Mouse (Mus musculus) heart, postnatal 0 days (tissue): Measurements from ENCODE around the gene Hirip3. TPM values are rescaled to one million over a fixed set of nuclear protein-coding genes. Genes with fewer than 3 reads are reported as not detected.

Experiments
- ATAC-seq: fragments of 200-750 bp; cut with Nextera tagmentation; 2 replicates; pipeline ENCODE4 v1.8.0; 2017; ENCODE audit warnings: low read depth, moderate number of reproducible peaks, moderate library complexity; ENCODE audit not compliant: insufficient read depth
- DNase-seq: peaks from one replicate; pipeline ENCODE4 v3.0.0-alpha.2; 2016; ENCODE audit warnings: low spot score
- H3K27ac ChIP-seq: fragments of 300-500 bp; sonication (generic); 2 replicates; pipeline ENCODE4 v1.5.1; 2014; ENCODE audit warnings: low read depth, mild to moderate bottlenecking
- H3K27me3 ChIP-seq: fragments of 300-500 bp; sonication (generic); 2 replicates; pipeline ENCODE4 v1.6.1; 2014; ENCODE audit warnings: low read length, mixed read lengths; ENCODE audit not compliant: control insufficient read depth, insufficient read depth
- H3K36me3 ChIP-seq: fragments of 300-500 bp; sonication (generic); replicated peaks from 2 replicates; pipeline ENCODE4 v1.6.1; 2014; ENCODE audit warnings: low read length, mixed read lengths; ENCODE audit not compliant: control insufficient read depth, insufficient read depth
- H3K4me1 ChIP-seq: fragments of 300-500 bp; sonication (generic); 2 replicates; pipeline ENCODE4 v1.6.1; 2014; ENCODE audit warnings: antibody characterized with exemption; ENCODE audit not compliant: control insufficient read depth, insufficient read depth
- H3K4me2 ChIP-seq: fragments of 300-500 bp; sonication (generic); 2 replicates; pipeline ENCODE4 v1.6.1; 2014; ENCODE audit warnings: low read depth, mild to moderate bottlenecking, low read length, moderate library complexity
- H3K4me3 ChIP-seq: fragments of 300-500 bp; sonication (generic); 2 replicates; pipeline ENCODE4 v1.5.1; 2014; ENCODE audit warnings: low read depth, low read length
- H3K9ac ChIP-seq: fragments of 300-500 bp; sonication (generic); replicated peaks from 2 replicates; pipeline ENCODE4 v1.6.1; 2014; ENCODE audit warnings: low read depth, low read length, mixed read lengths
- H3K9me3 ChIP-seq: fragments of 300-500 bp; sonication (generic); replicated peaks from 2 replicates; pipeline ENCODE4 v1.6.1; 2016; ENCODE audit warnings: low read length; ENCODE audit not compliant: control insufficient read depth
- CTCF ChIP-seq: IDR thresholded peaks from 2 replicates; pipeline ENCODE4 v1.5.1; 2016; ENCODE audit warnings: antibody characterized with exemption, control low read depth, low read depth
- EP300 ChIP-seq: IDR thresholded peaks from 2 replicates; pipeline ENCODE4 v1.6.1; 2016; ENCODE audit warnings: antibody characterized with exemption, low read depth
- WGBS: fragments of 180-500 bp; shearing (Covaris S2); extraction: QIAGEN DNeasy Blood & Tissue Kit; methylation state at CpG from one replicate; pipeline ENCODE4 v1.1.7; 2014; 5-methylcytosine and 5-hydroxymethylcytosine counted together
- polyA plus RNA-seq: library from polyadenylated mRNA; unstranded; fragments of >200 nt; fragmentation: Nextera tagmentation; extraction: Ambion mirVana; gene quantifications from 2 replicates; pipeline ENCODE4 v1.2.1, GENCODE M21; 2015
- total RNA-seq: library from RNA; depleted of rRNA; stranded (reverse); fragments of >200 nt; gene quantifications from 2 replicates; pipeline ENCODE4 v1.2.3, GENCODE M21; 2014; ENCODE audit warnings: low replicate concordance

The Hirip3 gene
- total and polyA plus RNA-seq, 2 experiments from 2014 or later: 2.6 to 6.6 TPM

DNA sequence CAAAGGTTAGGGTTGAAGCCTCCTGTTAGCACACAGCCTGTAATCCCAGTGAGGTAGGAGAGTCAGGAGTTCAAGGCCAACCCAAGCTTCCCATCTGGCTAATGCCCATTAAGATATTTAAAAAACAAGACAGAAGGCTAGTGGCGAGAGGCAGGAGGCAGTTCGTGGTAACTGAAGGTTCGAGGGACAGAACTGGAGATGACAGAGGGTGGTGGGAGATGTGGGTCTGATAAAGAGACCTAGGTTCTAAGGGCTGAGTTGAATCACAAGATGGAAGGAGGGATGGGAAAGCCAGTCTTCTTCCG lies 14.7 kb upstream of the Hirip3 start, which contains the start of gene Doc2a:
TSS of gene Doc2a (plus strand) at position 301 of the 305 bp plus-strand sequence.
- no peak within 1 kb of the TSS for H3K9ac ChIP-seq
- H3K27me3 ChIP-seq: peaks cover 49% of the 10 kb centered on the region
- 41% methylated on average over 4 of the region's 4 CpGs for WGBS
- peak within 1 kb of the TSS; percentile 44 for H3K4me3 ChIP-seq
- H3K4me2 ChIP-seq: peak within 1 kb of the TSS; percentile 67
- H3K27ac ChIP-seq: no peak within 1 kb of the TSS
- peaks cover 4% of the 10 kb centered on the region; the same call in 1 of the 2 replicates for H3K36me3 ChIP-seq
- TF ChIP-seq EP300: no peak
- no peak for TF ChIP-seq CTCF
- H3K9me3 ChIP-seq: no peaks in the 10 kb centered on the region
- no peak for ATAC-seq
- no peak for DNase-seq
- no peaks in the 10 kb centered on the region for H3K4me1 ChIP-seq

- ATAC-seq (no peak), DNase-seq (no peak)
- WGBS: 1% methylated on average over 71 of the region's 74 CpGs
- Histone ChIP-seq H3K36me3 (peaks cover 11% of the 10 kb centered on the region), H3K27ac (no peak overlapping the region), H3K4me3 (peak overlapping the region; percentile 44), H3K9ac (no peak overlapping the region), H3K9me3 (no peaks in the 10 kb centered on the region), H3K4me1 (no peaks in the 10 kb centered on the region), H3K27me3 (peaks cover 49% of the 10 kb centered on the region), H3K4me2 (peak overlapping the region; percentile 67)
- TF ChIP-seq EP300: no peak
Observed at GRCm38 (mm10) chr7:126847421-126848398, 14.1 kb upstream of the Hirip3 start.

DNA sequence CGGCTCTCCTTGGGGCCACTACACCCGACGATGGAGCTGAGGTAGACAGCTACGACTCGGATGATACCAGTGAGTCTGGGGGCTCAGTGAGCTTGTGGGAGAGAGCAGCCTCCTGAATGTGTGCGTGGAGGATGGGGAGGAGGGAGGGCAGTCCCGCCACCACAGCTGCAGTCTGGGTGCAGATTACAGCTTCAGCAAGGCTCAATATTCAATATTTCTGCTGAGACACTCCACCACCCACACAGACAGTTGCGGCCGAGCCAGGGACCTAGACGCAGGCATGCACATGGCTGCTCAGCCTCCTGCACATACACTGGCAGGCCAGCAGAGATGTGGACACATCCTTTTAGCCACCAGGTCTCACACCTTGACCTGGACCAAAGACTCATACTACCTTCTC lies 13.0 kb upstream of the Hirip3 start:
- no peak for DNase-seq
- no peak overlapping the region for H3K9ac ChIP-seq
- WGBS: 26% methylated on average over 10 of the region's 10 CpGs
- no peaks in the 10 kb centered on the region for H3K4me1 ChIP-seq
- H3K36me3 ChIP-seq: peaks cover 22% of the 10 kb centered on the region
- no peak for TF ChIP-seq EP300
- no peak for TF ChIP-seq CTCF
- H3K27me3 ChIP-seq: peaks cover 49% of the 10 kb centered on the region
- no peak for ATAC-seq
- H3K4me2 ChIP-seq: no peak overlapping the region
- H3K4me3 ChIP-seq: no peak overlapping the region
- no peaks in the 10 kb centered on the region for H3K9me3 ChIP-seq
- H3K27ac ChIP-seq: no peak overlapping the region

DNA sequence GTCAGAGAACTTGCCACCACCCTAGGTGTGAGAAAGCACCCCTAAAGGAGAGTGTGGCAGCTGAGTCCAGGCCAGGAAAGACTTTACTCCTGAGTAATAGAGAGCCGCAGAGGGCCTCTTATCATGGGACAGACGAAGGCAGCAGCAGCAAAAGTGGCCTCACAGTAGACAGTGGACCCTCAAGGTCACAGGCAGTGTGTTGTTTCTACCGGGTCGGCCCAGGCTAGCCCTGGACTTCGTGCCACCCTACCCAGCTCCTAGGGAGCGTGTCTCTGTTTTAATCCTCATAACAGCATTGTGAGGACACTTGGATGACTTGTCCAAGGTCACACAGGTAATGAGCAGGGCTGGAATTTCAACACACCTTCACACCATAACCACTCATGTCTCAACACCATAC lies 11.6 kb upstream of the Hirip3 start:
- H3K36me3 ChIP-seq: peaks cover 35% of the 10 kb centered on the region
- H3K27me3 ChIP-seq: peaks cover 49% of the 10 kb centered on the region
- no peak overlapping the region for H3K9ac ChIP-seq
- H3K4me2 ChIP-seq: no peak overlapping the region
- no peak overlapping the region for H3K4me3 ChIP-seq
- H3K9me3 ChIP-seq: no peaks in the 10 kb centered on the region
- no peak for TF ChIP-seq CTCF
- TF ChIP-seq EP300: no peak
- no peaks in the 10 kb centered on the region for H3K4me1 ChIP-seq
- DNase-seq: no peak
- no peak for ATAC-seq
- WGBS: 54% methylated on average over 6 of the region's 6 CpGs
- no peak overlapping the region for H3K27ac ChIP-seq

DNA sequence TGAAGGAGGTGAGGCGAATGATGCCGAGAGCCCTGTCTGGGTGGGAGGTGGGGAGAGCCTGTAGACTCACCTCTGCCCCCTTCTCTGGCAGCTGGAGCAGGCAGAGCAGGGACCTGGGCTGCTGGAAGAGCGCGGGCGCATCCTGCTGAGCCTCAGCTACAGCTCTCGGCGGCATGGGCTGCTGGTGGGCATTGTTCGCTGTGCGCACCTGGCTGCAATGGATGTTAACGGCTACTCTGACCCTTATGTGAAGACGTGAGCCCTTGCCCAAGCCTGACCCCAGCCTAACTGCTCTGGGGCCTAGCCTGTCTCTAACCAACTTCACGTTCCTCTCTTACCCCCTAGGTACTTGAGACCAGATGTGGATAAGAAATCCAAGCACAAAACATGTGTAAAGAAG lies 10.6 kb upstream of the Hirip3 start:
- no peak overlapping the region for H3K4me3 ChIP-seq
- H3K9ac ChIP-seq: no peak overlapping the region
- no peak overlapping the region for H3K4me2 ChIP-seq
- no peaks in the 10 kb centered on the region for H3K4me1 ChIP-seq
- TF ChIP-seq EP300 (no peak), CTCF (no peak)
- ATAC-seq: no peak
- H3K36me3 ChIP-seq: peaks cover 45% of the 10 kb centered on the region
- H3K27me3 ChIP-seq: peaks cover 41% of the 10 kb centered on the region
- H3K9me3 ChIP-seq: no peaks in the 10 kb centered on the region
- no peak for DNase-seq
- H3K27ac ChIP-seq: no peak overlapping the region
- WGBS: 52% methylated on average over 12 of the region's 12 CpGs

- TF ChIP-seq CTCF: no peak
- TF ChIP-seq EP300: no peak
- DNase-seq (no peak), ATAC-seq (no peak)
- peaks cover 67% of the 10 kb centered on the region for H3K36me3 ChIP-seq
- no peak overlapping the region for H3K4me3 ChIP-seq
- no peaks in the 10 kb centered on the region for H3K9me3 ChIP-seq
- no peak overlapping the region for H3K27ac ChIP-seq
- H3K4me1 ChIP-seq: no peaks in the 10 kb centered on the region
- H3K27me3 ChIP-seq: peaks cover 22% of the 10 kb centered on the region
- H3K4me2 ChIP-seq: no peak overlapping the region
- WGBS: 92% methylated on average over 5 of the region's 5 CpGs
- no peak overlapping the region for H3K9ac ChIP-seq
Observed at GRCm38 (mm10) chr7:126853454-126853853, 8.3 kb upstream of the Hirip3 start.
